Mouse (Mus musculus): ENCODE measurements around the gene Scaf11. TPM values are rescaled to one million over a fixed set of nuclear protein-coding genes. Genes with fewer than 3 reads are reported as not detected.

Gene Scaf11
- total and polyA plus RNA-seq, 2 experiments from 2014 or later = 27.7 to 41.7 TPM

DNA sequence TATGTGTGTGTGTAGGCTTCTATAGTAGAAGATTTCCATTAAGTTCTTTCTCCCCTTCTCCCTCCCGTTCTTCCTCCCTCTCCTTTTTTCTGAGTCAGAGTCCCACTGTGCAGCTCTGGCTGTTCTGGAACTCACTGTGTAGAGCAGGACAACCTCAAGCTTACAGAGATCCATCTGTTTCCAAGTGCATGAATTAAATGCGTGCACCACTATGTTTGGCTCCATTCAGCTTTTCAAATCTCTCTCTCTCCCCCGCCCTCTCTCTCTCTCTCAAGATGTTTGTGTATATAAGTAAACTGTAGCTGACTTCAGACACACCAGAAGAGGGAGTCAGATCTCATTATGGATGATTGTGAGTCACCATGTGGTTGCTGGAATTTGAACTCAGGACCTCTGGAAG lies 20.2 kb upstream of the Scaf11 start:
- TF ChIP-seq CTCF (IDR thresholded peaks at IDR 0.05) = no peak
- Histone ChIP-seq H3K4me1 (ENCODE audit: insufficient read depth, low read length) (peaks cover 3% of the 10 kb centered on the region; the same call in 1 of the 2 replicates), H3K9me3 (ENCODE audit: low read length) (no peaks in the 10 kb centered on the region), H3K9ac (replicated peaks; ENCODE audit: low read length, poor library complexity, severe bottlenecking) (no peak overlapping the region), H3K27me3 (ENCODE audit: insufficient read depth, low read length) (no peaks in the 10 kb centered on the region), H3K27ac (ENCODE audit: low read depth, low read length) (no peak overlapping the region), H3K4me3 (ENCODE audit: low read depth, low read length) (no peak overlapping the region), H3K36me3 (ENCODE audit: insufficient read depth, low read length) (no peaks in the 10 kb centered on the region), H3K4me2 (ENCODE audit: low read depth, low read length, poor library complexity, severe bottlenecking) (no peak overlapping the region)
- no peak for ATAC-seq (ENCODE audit: low FRiP score)
- WGBS = 71% methylated on average over 3 of the region's 3 CpGs
- no peak for DNase-seq (ENCODE audit: low spot score)

GRCm38 (mm10) chr15:96478006-96478405 lies 17.4 kb upstream of the Scaf11 start:
- 89% methylated on average over 12 of the region's 12 CpGs for WGBS
- no peak for ATAC-seq (ENCODE audit: low FRiP score)
- DNase-seq (ENCODE audit: low spot score) = no peak
- TF ChIP-seq CTCF (IDR thresholded peaks at IDR 0.05) = no peak
- Histone ChIP-seq H3K9ac (replicated peaks; ENCODE audit: low read length, poor library complexity, severe bottlenecking) (no peak overlapping the region), H3K27me3 (ENCODE audit: insufficient read depth, low read length) (no peaks in the 10 kb centered on the region), H3K4me3 (ENCODE audit: low read depth, low read length) (no peak overlapping the region), H3K4me2 (ENCODE audit: low read depth, low read length, poor library complexity, severe bottlenecking) (no peak overlapping the region), H3K36me3 (ENCODE audit: insufficient read depth, low read length) (no peaks in the 10 kb centered on the region), H3K9me3 (ENCODE audit: low read length) (no peaks in the 10 kb centered on the region), H3K27ac (ENCODE audit: low read depth, low read length) (no peak overlapping the region), H3K4me1 (ENCODE audit: insufficient read depth, low read length) (no peaks in the 10 kb centered on the region)

- H3K36me3 ChIP-seq (ENCODE audit: insufficient read depth, low read length) = no peaks in the 10 kb centered on the region
- 7% methylated on average over 7 of the region's 7 CpGs for WGBS
- H3K4me3 ChIP-seq (ENCODE audit: low read depth, low read length) = no peak overlapping the region
- ATAC-seq (ENCODE audit: low FRiP score) (peak; percentile 20; the same call in 1 of the 2 replicates), DNase-seq (ENCODE audit: low spot score) (peak; percentile 70)
- H3K4me2 ChIP-seq (ENCODE audit: low read depth, low read length, poor library complexity, severe bottlenecking) = no peak overlapping the region
- H3K9me3 ChIP-seq (ENCODE audit: low read length) = no peaks in the 10 kb centered on the region
- no peak overlapping the region for H3K27ac ChIP-seq (ENCODE audit: low read depth, low read length)
- H3K4me1 ChIP-seq (ENCODE audit: insufficient read depth, low read length) = no peaks in the 10 kb centered on the region
- peak; percentile 91 for TF ChIP-seq CTCF (IDR thresholded peaks at IDR 0.05)
- H3K27me3 ChIP-seq (ENCODE audit: insufficient read depth, low read length) = no peaks in the 10 kb centered on the region
- H3K9ac ChIP-seq (replicated peaks; ENCODE audit: low read length, poor library complexity, severe bottlenecking) = no peak overlapping the region
Measured at GRCm38 (mm10) chr15:96476359-96476758, 15.7 kb upstream of the Scaf11 start.

DNA sequence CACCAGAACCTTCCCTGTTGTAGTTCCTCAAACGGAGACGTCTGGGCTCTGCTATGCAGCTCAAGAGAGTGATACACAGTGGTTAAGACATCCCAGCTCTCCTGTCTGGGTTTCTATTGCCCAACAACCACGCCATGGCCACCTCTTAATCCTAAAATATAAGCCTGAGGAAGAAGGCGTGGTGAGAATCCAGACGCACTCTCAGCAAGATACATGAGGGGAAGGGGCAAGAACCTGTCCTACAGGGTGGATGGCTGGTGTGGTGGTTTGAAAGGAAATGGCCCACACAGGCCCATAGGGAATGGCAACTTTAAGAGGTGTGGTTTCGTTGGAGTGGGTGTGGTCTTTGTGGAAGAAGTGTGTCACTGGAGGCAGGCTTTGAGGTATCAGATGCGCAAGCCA lies 14.9 kb upstream of the Scaf11 start:
- WGBS = 87% methylated on average over 7 of the region's 7 CpGs
- H3K9me3 ChIP-seq (ENCODE audit: low read length) = no peaks in the 10 kb centered on the region
- no peak overlapping the region for H3K9ac ChIP-seq (replicated peaks; ENCODE audit: low read length, poor library complexity, severe bottlenecking)
- no peak overlapping the region for H3K4me3 ChIP-seq (ENCODE audit: low read depth, low read length)
- no peaks in the 10 kb centered on the region for H3K4me1 ChIP-seq (ENCODE audit: insufficient read depth, low read length)
- ATAC-seq (ENCODE audit: low FRiP score) (no peak), DNase-seq (ENCODE audit: low spot score) (no peak)
- H3K36me3 ChIP-seq (ENCODE audit: insufficient read depth, low read length) = no peaks in the 10 kb centered on the region
- no peak for TF ChIP-seq CTCF (IDR thresholded peaks at IDR 0.05)
- no peaks in the 10 kb centered on the region for H3K27me3 ChIP-seq (ENCODE audit: insufficient read depth, low read length)
- no peak overlapping the region for H3K4me2 ChIP-seq (ENCODE audit: low read depth, low read length, poor library complexity, severe bottlenecking)
- H3K27ac ChIP-seq (ENCODE audit: low read depth, low read length) = no peak overlapping the region

- Histone ChIP-seq H3K9me3 (ENCODE audit: low read length) (no peaks in the 10 kb centered on the region), H3K4me1 (ENCODE audit: insufficient read depth, low read length) (no peaks in the 10 kb centered on the region), H3K27ac (ENCODE audit: low read depth, low read length) (no peak overlapping the region), H3K4me3 (ENCODE audit: low read depth, low read length) (no peak overlapping the region), H3K9ac (replicated peaks; ENCODE audit: low read length, poor library complexity, severe bottlenecking) (no peak overlapping the region), H3K4me2 (ENCODE audit: low read depth, low read length, poor library complexity, severe bottlenecking) (no peak overlapping the region), H3K36me3 (ENCODE audit: insufficient read depth, low read length) (no peaks in the 10 kb centered on the region), H3K27me3 (ENCODE audit: insufficient read depth, low read length) (no peaks in the 10 kb centered on the region)
- WGBS = 82% methylated on average over 20 of the region's 20 CpGs
- no peak for DNase-seq (ENCODE audit: low spot score)
- no peak for TF ChIP-seq CTCF (IDR thresholded peaks at IDR 0.05)
- ATAC-seq (ENCODE audit: low FRiP score) = no peak
Measured at GRCm38 (mm10) chr15:96474325-96474955, 13.8 kb upstream of the Scaf11 start.

GRCm38 (mm10) chr15:96473920-96474319 lies 13.3 kb upstream of the Scaf11 start:
- Histone ChIP-seq H3K4me1 (ENCODE audit: insufficient read depth, low read length) (no peaks in the 10 kb centered on the region), H3K27me3 (ENCODE audit: insufficient read depth, low read length) (no peaks in the 10 kb centered on the region), H3K4me3 (ENCODE audit: low read depth, low read length) (no peak overlapping the region), H3K9ac (replicated peaks; ENCODE audit: low read length, poor library complexity, severe bottlenecking) (no peak overlapping the region), H3K36me3 (ENCODE audit: insufficient read depth, low read length) (no peaks in the 10 kb centered on the region), H3K9me3 (ENCODE audit: low read length) (no peaks in the 10 kb centered on the region), H3K4me2 (ENCODE audit: low read depth, low read length, poor library complexity, severe bottlenecking) (no peak overlapping the region), H3K27ac (ENCODE audit: low read depth, low read length) (no peak overlapping the region)
- DNase-seq (ENCODE audit: low spot score) (no peak), ATAC-seq (ENCODE audit: low FRiP score) (no peak)
- no peak for TF ChIP-seq CTCF (IDR thresholded peaks at IDR 0.05)
- 93% methylated on average over 15 of the region's 15 CpGs for WGBS

Data from midbrain, postnatal 0 days (tissue).